Mouse (Mus musculus) heart, embryonic 10.5 days (tissue): ENCODE measurements around the gene Brox. TPM values are rescaled to one million over a fixed set of nuclear protein-coding genes. Genes with fewer than 3 reads are reported as not detected.

Experiments
- polyA plus RNA-seq: library from polyadenylated mRNA; unstranded; fragments of >200 nt; fragmentation: Nextera tagmentation; extraction: Ambion mirVana; gene quantifications from 2 replicates; pipeline ENCODE4 v1.2.1, GENCODE M21; 2016

Gene Brox
- polyA plus RNA-seq, 1 experiment from 2014 or later: 33.3 TPM

Other genes starting within 250 kb of the Brox start
- 10.8 and 11.4 TPM in 2 replicates for gene Disp1, start 75.7 kb downstream of the Brox start, polyA plus RNA-seq
- 27.5 and 41.1 TPM in 2 replicates for gene Aida, start 679 bp downstream of the Brox start, polyA plus RNA-seq
- gene Mia3, start 72.3 kb upstream of the Brox start, polyA plus RNA-seq: 83.4 and 89.1 TPM in 2 replicates
- gene Taf1a, start 91.7 kb upstream of the Brox start, polyA plus RNA-seq: 14.7 and 18.0 TPM in 2 replicates
- 0.13 and 0.14 TPM in 2 replicates for gene Hhipl2, start 120.9 kb upstream of the Brox start, polyA plus RNA-seq